Mouse (Mus musculus): ENCODE results near the gene Pbx4. TPM values are rescaled to one million over a fixed set of nuclear protein-coding genes. Genes with fewer than 3 reads are reported as not detected.

Gene Pbx4
- polyA plus RNA-seq, 1 experiment from 2014 or later = 7.7 TPM

- Histone ChIP-seq H3K4me3 (replicated peaks; ENCODE audit: low read depth, low read length) (no peak overlapping the region), H3K9ac (ENCODE audit: low read depth, low read length) (0 out of 2 replicates have a peak overlapping the region, but pooled peaks have one; percentile 4), H3K27me3 (ENCODE audit: insufficient read depth, low read length) (no peaks in the 10 kb centered on the region), H3K4me1 (replicated peaks; ENCODE audit: insufficient read depth, low read length) (peaks cover 5% of the 10 kb centered on the region; the same call in 1 of the 2 replicates), H3K9me3 (replicated peaks; ENCODE audit: low read length) (no peaks in the 10 kb centered on the region), H3K27ac (no peak overlapping the region), H3K36me3 (ENCODE audit: insufficient read depth, low read length) (0 out of 2 replicates have a peak, but pooled peaks cover 7% of the 10 kb centered on the region), H3K4me2 (ENCODE audit: low read length) (no peak overlapping the region)
- TF ChIP-seq CTCF (IDR thresholded peaks at IDR 0.05; ENCODE audit: low read depth) = no peak
- DNase-seq (ENCODE audit: low spot score) (no peak), ATAC-seq (replicated peaks; ENCODE audit: low FRiP score, low read depth) (no peak)
- WGBS = 87% methylated on average over 6 of the region's 6 CpGs
Measured at GRCm38 (mm10) chr8:69897857-69898256, 65.6 kb downstream of the Pbx4 start.

GRCm38 (mm10) chr8:69899876-69900275 lies 67.6 kb downstream of the Pbx4 start:
- ATAC-seq (replicated peaks; ENCODE audit: low FRiP score, low read depth) (no peak), DNase-seq (ENCODE audit: low spot score) (no peak)

GRCm38 (mm10) chr8:69900895-69901451 lies 68.7 kb downstream of the Pbx4 start:
- Histone ChIP-seq H3K27ac (peak overlapping the region; percentile 85), H3K4me1 (replicated peaks; ENCODE audit: insufficient read depth, low read length) (peaks cover 5% of the 10 kb centered on the region; the same call in 1 of the 2 replicates), H3K4me2 (ENCODE audit: low read length) (peak overlapping the region; percentile 84), H3K27me3 (ENCODE audit: insufficient read depth, low read length) (no peaks in the 10 kb centered on the region), H3K36me3 (ENCODE audit: insufficient read depth, low read length) (0 out of 2 replicates have a peak, but pooled peaks cover 3% of the 10 kb centered on the region), H3K9ac (ENCODE audit: low read depth, low read length) (peak overlapping the region; percentile 68), H3K9me3 (replicated peaks; ENCODE audit: low read length) (no peaks in the 10 kb centered on the region), H3K4me3 (replicated peaks; ENCODE audit: low read depth, low read length) (peak overlapping the region; percentile 55)
- DNase-seq (ENCODE audit: low spot score) (no peak), ATAC-seq (replicated peaks; ENCODE audit: low FRiP score, low read depth) (no peak)
- TF ChIP-seq CTCF (IDR thresholded peaks at IDR 0.05; ENCODE audit: low read depth) = no peak
- 19% methylated on average over 12 of the region's 12 CpGs for WGBS

More at GRCm38 (mm10) chr8:69899876-69900275, 67.6 kb downstream of the Pbx4 start:
- Histone ChIP-seq H3K36me3 (ENCODE audit: insufficient read depth, low read length) (0 out of 2 replicates have a peak, but pooled peaks cover 3% of the 10 kb centered on the region), H3K9me3 (replicated peaks; ENCODE audit: low read length) (no peaks in the 10 kb centered on the region), H3K4me3 (replicated peaks; ENCODE audit: low read depth, low read length) (no peak overlapping the region), H3K9ac (ENCODE audit: low read depth, low read length) (0 out of 2 replicates have a peak overlapping the region, but pooled peaks have one; percentile 27), H3K27me3 (ENCODE audit: insufficient read depth, low read length) (no peaks in the 10 kb centered on the region), H3K4me1 (replicated peaks; ENCODE audit: insufficient read depth, low read length) (peaks cover 5% of the 10 kb centered on the region; the same call in 1 of the 2 replicates), H3K4me2 (ENCODE audit: low read length) (no peak overlapping the region), H3K27ac (no peak overlapping the region)
- WGBS = 89% methylated on average over 2 of the region's 2 CpGs
- no peak for TF ChIP-seq CTCF (IDR thresholded peaks at IDR 0.05; ENCODE audit: low read depth)

- no peaks in the 10 kb centered on the region for H3K9me3 ChIP-seq (replicated peaks; ENCODE audit: low read length)
- peak; percentile 96 for DNase-seq (ENCODE audit: low spot score)
- H3K27ac ChIP-seq = peak overlapping the region; percentile 85
- 0 out of 2 replicates have a peak, but pooled peaks cover 3% of the 10 kb centered on the region for H3K36me3 ChIP-seq (ENCODE audit: insufficient read depth, low read length)
- H3K4me1 ChIP-seq (replicated peaks; ENCODE audit: insufficient read depth, low read length) = peaks cover 5% of the 10 kb centered on the region; the same call in 1 of the 2 replicates
- ATAC-seq (replicated peaks; ENCODE audit: low FRiP score, low read depth) = peak; percentile 68
- WGBS = under 1% methylated on average over 41 of the region's 41 CpGs
- TF ChIP-seq CTCF (IDR thresholded peaks at IDR 0.05; ENCODE audit: low read depth) = peak; percentile 64
- peak overlapping the region; percentile 84 for H3K4me2 ChIP-seq (ENCODE audit: low read length)
- no peaks in the 10 kb centered on the region for H3K27me3 ChIP-seq (ENCODE audit: insufficient read depth, low read length)
- H3K4me3 ChIP-seq (replicated peaks; ENCODE audit: low read depth, low read length) = peak overlapping the region; percentile 55
- peak overlapping the region; percentile 68 for H3K9ac ChIP-seq (ENCODE audit: low read depth, low read length)
Measured at GRCm38 (mm10) chr8:69901484-69902162, 69.3 kb downstream of the Pbx4 start.

GRCm38 (mm10) chr8:69902163-69903062 lies 70.1 kb downstream of the Pbx4 start, which contains the start of the genes Tssk6, Ndufa13 and Yjefn3:
Gene Tssk6, plus strand, starts transcription at chr8:69902184.
Gene Ndufa13, minus strand, starts transcription at chr8:69902558.
Gene Yjefn3, minus strand, starts transcription at chr8:69902712.
- peak within 1 kb of the TSS; percentile 85 for H3K27ac ChIP-seq
- H3K4me2 ChIP-seq (ENCODE audit: low read length) = peak within 1 kb of the TSS; percentile 84
- H3K36me3 ChIP-seq (ENCODE audit: insufficient read depth, low read length) = 0 out of 2 replicates have a peak, but pooled peaks cover 3% of the 10 kb centered on the region
- H3K4me1 ChIP-seq (replicated peaks; ENCODE audit: insufficient read depth, low read length) = peaks cover 5% of the 10 kb centered on the region; the same call in 1 of the 2 replicates
- TF ChIP-seq CTCF (IDR thresholded peaks at IDR 0.05; ENCODE audit: low read depth) = no peak
- no peaks in the 10 kb centered on the region for H3K27me3 ChIP-seq (ENCODE audit: insufficient read depth, low read length)
- H3K9me3 ChIP-seq (replicated peaks; ENCODE audit: low read length) = no peaks in the 10 kb centered on the region
- peak within 1 kb of the TSS; percentile 55 for H3K4me3 ChIP-seq (replicated peaks; ENCODE audit: low read depth, low read length)
- ATAC-seq (replicated peaks; ENCODE audit: low FRiP score, low read depth) (peak; percentile 41), DNase-seq (ENCODE audit: low spot score) (no peak)
- H3K9ac ChIP-seq (ENCODE audit: low read depth, low read length) = peak within 1 kb of the TSS; percentile 68
- WGBS = 2% methylated on average over 89 of the region's 89 CpGs
